Mouse (Mus musculus) intestine, postnatal 0 days (tissue): ENCODE results near the gene Pidd1. TPM values are rescaled to one million over a fixed set of nuclear protein-coding genes. Genes with fewer than 3 reads are reported as not detected.

Source experiments
- ATAC-seq: fragments of 200-750 bp; cut with Nextera tagmentation; 2 replicates; pipeline ENCODE4 v1.8.0; 2017; ENCODE audit warnings: mild to moderate bottlenecking, moderate TSS enrichment, moderate library complexity
- H3K27ac ChIP-seq: fragments of 300-500 bp; sonication (generic); 2 replicates; pipeline ENCODE4 v1.5.1; 2014; ENCODE audit warnings: mild to moderate bottlenecking, low read depth, low read length, moderate library complexity
- H3K27me3 ChIP-seq: fragments of 300-500 bp; sonication (generic); replicated peaks from 2 replicates; pipeline ENCODE4 v1.6.1; 2014; ENCODE audit warnings: low read length, mixed read lengths; ENCODE audit not compliant: control insufficient read depth, insufficient read depth
- H3K36me3 ChIP-seq: fragments of 300-500 bp; sonication (generic); 2 replicates; pipeline ENCODE4 v1.6.1; 2014; ENCODE audit warnings: mild to moderate bottlenecking, moderate library complexity; ENCODE audit not compliant: control insufficient read depth, insufficient read depth
- H3K4me1 ChIP-seq: fragments of 300-500 bp; sonication (generic); replicated peaks from 2 replicates; pipeline ENCODE4 v1.6.1; 2014; ENCODE audit warnings: antibody characterized with exemption, low read length, mixed read lengths; ENCODE audit not compliant: control insufficient read depth, insufficient read depth
- H3K4me2 ChIP-seq: fragments of 300-500 bp; sonication (generic); replicated peaks from 2 replicates; pipeline ENCODE4 v1.6.1; 2014; ENCODE audit warnings: low read depth, mild to moderate bottlenecking, moderate library complexity
- H3K4me3 ChIP-seq: fragments of 300-500 bp; sonication (generic); 2 replicates; pipeline ENCODE4 v1.5.1; 2014; ENCODE audit warnings: low read depth, low read length
- H3K9ac ChIP-seq: fragments of 300-500 bp; sonication (generic); 2 replicates; pipeline ENCODE4 v1.6.1; 2014; ENCODE audit warnings: mild to moderate bottlenecking, low read depth, low read length
- H3K9me3 ChIP-seq: fragments of 300-500 bp; sonication (generic); 2 replicates; pipeline ENCODE4 v1.6.1; 2016; ENCODE audit warnings: mixed run types; ENCODE audit not compliant: control insufficient read depth
- CTCF ChIP-seq: sonication (generic); IDR thresholded peaks from 2 replicates; pipeline ENCODE4 v1.5.1; 2016; ENCODE audit warnings: low read depth, mild to moderate bottlenecking, control low read depth, antibody characterized with exemption, moderate library complexity
- WGBS: fragments of 180-500 bp; shearing (Covaris S2); extraction: QIAGEN DNeasy Blood & Tissue Kit; methylation state at CpG from one replicate; pipeline ENCODE4 v1.1.7; 2014; 5-methylcytosine and 5-hydroxymethylcytosine counted together
- polyA plus RNA-seq: library from polyadenylated mRNA; unstranded; fragments of >200 nt; fragmentation: Nextera tagmentation; extraction: Ambion mirVana; gene quantifications from 2 replicates; pipeline ENCODE4 v1.2.1, GENCODE M21; 2015

Pidd1 gene
- polyA plus RNA-seq, 1 experiment from 2014 or later: 1.6 TPM

- Histone ChIP-seq H3K4me3 (peak overlapping the region; percentile 66), H3K4me1 (peaks cover 14% of the 10 kb centered on the region), H3K27me3 (peaks cover 11% of the 10 kb centered on the region), H3K36me3 (peaks cover 21% of the 10 kb centered on the region), H3K9ac (peak overlapping the region; percentile 67; the same call in 1 of the 2 replicates), H3K4me2 (peak overlapping the region; percentile 80), H3K27ac (0 out of 2 replicates have a peak overlapping the region, but pooled peaks have one; percentile 73), H3K9me3 (no peaks in the 10 kb centered on the region)
- TF ChIP-seq CTCF: no peak
- no peak for ATAC-seq
- 66% methylated on average over 10 of the region's 10 CpGs for WGBS
Measured at GRCm38 (mm10) chr7:141466607-141467148, 22.9 kb upstream of the Pidd1 start.

- Histone ChIP-seq H3K27ac (no peak overlapping the region), H3K9ac (no peak overlapping the region), H3K4me2 (no peak overlapping the region), H3K4me1 (peaks cover 14% of the 10 kb centered on the region), H3K36me3 (peaks cover 16% of the 10 kb centered on the region), H3K27me3 (peaks cover 11% of the 10 kb centered on the region), H3K4me3 (no peak overlapping the region), H3K9me3 (no peaks in the 10 kb centered on the region)
- 86% methylated on average over 7 of the region's 7 CpGs for WGBS
- no peak for TF ChIP-seq CTCF
- ATAC-seq: no peak
Measured at GRCm38 (mm10) chr7:141466045-141466394, 22.2 kb upstream of the Pidd1 start.

GRCm38 (mm10) chr7:141465388-141466044 lies 21.7 kb upstream of the Pidd1 start:
- Histone ChIP-seq H3K4me1 (peaks cover 14% of the 10 kb centered on the region), H3K4me3 (no peak overlapping the region), H3K9me3 (no peaks in the 10 kb centered on the region), H3K27me3 (peaks cover 11% of the 10 kb centered on the region), H3K27ac (no peak overlapping the region), H3K4me2 (peak overlapping the region; percentile 51; the same call in 1 of the 2 replicates), H3K9ac (no peak overlapping the region), H3K36me3 (peaks cover 11% of the 10 kb centered on the region)
- no peak for TF ChIP-seq CTCF
- 58% methylated on average over 10 of the region's 10 CpGs for WGBS
- no peak for ATAC-seq

GRCm38 (mm10) chr7:141464603-141465201 lies 20.9 kb upstream of the Pidd1 start:
- no peak for TF ChIP-seq CTCF
- no peak for ATAC-seq

GRCm38 (mm10) chr7:141463824-141464602 lies 20.2 kb upstream of the Pidd1 start:
- 64% methylated on average over 12 of the region's 12 CpGs for WGBS
- peaks cover 11% of the 10 kb centered on the region for H3K27me3 ChIP-seq
- no peak for TF ChIP-seq CTCF
- H3K4me3 ChIP-seq: peak overlapping the region; percentile 9; the same call in 1 of the 2 replicates
- H3K36me3 ChIP-seq: peaks cover 11% of the 10 kb centered on the region
- ATAC-seq: no peak
- peaks cover 8% of the 10 kb centered on the region for H3K4me1 ChIP-seq
- H3K4me2 ChIP-seq: peak overlapping the region; percentile 51
- 0 out of 2 replicates have a peak overlapping the region, but pooled peaks have one; percentile 11 for H3K9ac ChIP-seq
- H3K27ac ChIP-seq: no peak overlapping the region
- H3K9me3 ChIP-seq: no peaks in the 10 kb centered on the region

More at GRCm38 (mm10) chr7:141464603-141465201, 20.9 kb upstream of the Pidd1 start:
- 0 out of 2 replicates have a peak overlapping the region, but pooled peaks have one; percentile 11 for H3K9ac ChIP-seq
- no peak overlapping the region for H3K27ac ChIP-seq
- H3K27me3 ChIP-seq: peaks cover 11% of the 10 kb centered on the region
- H3K4me1 ChIP-seq: peaks cover 14% of the 10 kb centered on the region
- peaks cover 7% of the 10 kb centered on the region for H3K36me3 ChIP-seq
- peak overlapping the region; percentile 51 for H3K4me2 ChIP-seq
- H3K4me3 ChIP-seq: peak overlapping the region; percentile 9; the same call in 1 of the 2 replicates
- no peaks in the 10 kb centered on the region for H3K9me3 ChIP-seq
- WGBS: 22% methylated on average over 35 of the region's 38 CpGs
